Mouse (Mus musculus) urinary bladder, postnatal 25 days (tissue): ENCODE results near the gene Stk38.

Source experiments
- DNase-seq: peaks from one replicate; pipeline ENCODE4 v3.0.0; 2022; ENCODE audit warnings: low spot score

The Stk38 gene

GRCm38 (mm10) chr17:28924957-28925595, 82.7 kb downstream of the Stk38 start:
- DNase-seq = no peak

- DNase-seq = no peak
Observed at GRCm38 (mm10) chr17:28922096-28922495, 85.7 kb downstream of the Stk38 start.

GRCm38 (mm10) chr17:28921086-28921485, 86.7 kb downstream of the Stk38 start:
- no peak for DNase-seq
